Mouse (Mus musculus) forebrain, embryonic 12.5 days (tissue): ENCODE results near the gene Pimreg. TPM values are rescaled to one million over a fixed set of nuclear protein-coding genes. Genes with fewer than 3 reads are reported as not detected.

Source experiments
- ATAC-seq: fragments of 200-750 bp; cut with Nextera tagmentation; 2 replicates; pipeline ENCODE4 v1.8.0; 2017; ENCODE audit warnings: moderate TSS enrichment; ENCODE audit not compliant: low FRiP score
- H3K27ac ChIP-seq: fragments of 300-500 bp; sonication (generic); 2 replicates; pipeline ENCODE4 v1.5.1; 2016; ENCODE audit warnings: mild to moderate bottlenecking
- H3K27me3 ChIP-seq: fragments of 300-500 bp; sonication (generic); 2 replicates; pipeline ENCODE4 v1.6.1; 2016; ENCODE audit warnings: mild to moderate bottlenecking
- H3K36me3 ChIP-seq: fragments of 300-500 bp; sonication (generic); replicated peaks from 2 replicates; pipeline ENCODE4 v1.6.1; 2016; ENCODE audit warnings: mild to moderate bottlenecking
- H3K4me1 ChIP-seq: fragments of 300-500 bp; sonication (generic); 2 replicates; pipeline ENCODE4 v1.6.1; 2016
- H3K4me2 ChIP-seq: fragments of 300-500 bp; sonication (generic); 2 replicates; pipeline ENCODE4 v1.6.1; 2016; ENCODE audit warnings: mild to moderate bottlenecking, moderate library complexity
- H3K4me3 ChIP-seq: fragments of 300-500 bp; sonication (generic); replicated peaks from 2 replicates; pipeline ENCODE4 v1.5.1; 2016; ENCODE audit warnings: mild to moderate bottlenecking
- H3K9ac ChIP-seq: fragments of 300-500 bp; sonication (generic); 2 replicates; pipeline ENCODE4 v1.6.1; 2016; ENCODE audit warnings: mild to moderate bottlenecking
- H3K9me3 ChIP-seq: fragments of 300-500 bp; sonication (generic); 2 replicates; pipeline ENCODE4 v1.6.1; 2016
- WGBS: fragments of 180-500 bp; shearing (Covaris S2); methylation state at CpG from one replicate; pipeline ENCODE4 v1.1.7; 2016; 5-methylcytosine and 5-hydroxymethylcytosine counted together
- polyA plus RNA-seq: library from polyadenylated mRNA; unstranded; fragments of >200 nt; fragmentation: Nextera tagmentation; extraction: Ambion mirVana; gene quantifications from 2 replicates; pipeline ENCODE4 v1.2.1, GENCODE M21; 2016

Gene Pimreg
- polyA plus RNA-seq, 1 experiment from 2014 or later: 191 TPM

DNA sequence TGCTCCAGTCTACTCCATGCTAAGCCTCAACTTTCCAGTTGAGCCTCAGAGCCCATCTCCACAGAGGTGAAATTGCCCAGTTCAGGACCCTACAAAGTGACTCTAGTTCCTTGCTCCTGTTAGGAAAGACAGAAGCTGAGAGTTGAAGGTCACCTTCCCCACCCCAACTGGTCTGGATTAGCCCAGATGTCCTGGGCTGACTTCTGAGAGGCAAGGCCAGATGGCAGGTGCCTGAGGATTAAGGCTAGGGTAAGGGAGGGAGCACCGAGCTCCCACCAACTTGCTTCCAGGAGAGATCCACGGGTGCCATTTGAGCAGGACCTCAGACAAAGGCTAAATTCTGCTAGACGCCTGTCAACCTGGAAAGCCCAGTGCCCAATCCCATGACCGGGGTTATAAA lies 9.7 kb upstream of the Pimreg start:
- H3K9me3 ChIP-seq: no peaks in the 10 kb centered on the region
- H3K4me3 ChIP-seq: no peak overlapping the region
- H3K27ac ChIP-seq: no peak overlapping the region
- no peak overlapping the region for H3K4me2 ChIP-seq
- WGBS: 75% methylated on average over 4 of the region's 4 CpGs
- peaks cover 20% of the 10 kb centered on the region; the same call in 1 of the 2 replicates for H3K27me3 ChIP-seq
- ATAC-seq: no peak
- peaks cover 2% of the 10 kb centered on the region; the same call in 1 of the 2 replicates for H3K4me1 ChIP-seq
- no peaks in the 10 kb centered on the region for H3K36me3 ChIP-seq
- H3K9ac ChIP-seq: no peak overlapping the region

DNA sequence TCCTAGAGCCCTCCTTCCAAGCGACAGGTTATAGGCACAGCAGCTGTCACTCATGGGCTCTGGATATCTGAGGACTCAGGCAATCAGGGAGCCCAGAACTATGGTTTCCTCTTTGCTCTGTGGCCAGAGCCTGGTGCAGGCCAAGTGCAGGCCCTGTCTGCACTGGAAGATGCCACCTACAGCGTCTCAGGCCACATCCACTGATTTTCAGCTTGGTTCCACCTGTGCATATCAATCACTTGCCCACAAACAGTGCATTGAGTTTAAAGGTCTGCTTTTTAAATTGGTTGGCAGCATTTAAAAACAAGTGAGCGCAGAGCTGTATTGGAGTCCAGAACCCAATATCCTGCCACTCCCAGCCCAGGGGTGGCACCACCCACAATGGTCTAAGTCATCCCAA lies 9.2 kb upstream of the Pimreg start:
- peaks cover 20% of the 10 kb centered on the region; the same call in 1 of the 2 replicates for H3K27me3 ChIP-seq
- H3K36me3 ChIP-seq: no peaks in the 10 kb centered on the region
- no peak overlapping the region for H3K9ac ChIP-seq
- 92% methylated on average over 3 of the region's 3 CpGs for WGBS
- H3K27ac ChIP-seq: no peak overlapping the region
- no peak for ATAC-seq
- H3K9me3 ChIP-seq: no peaks in the 10 kb centered on the region
- H3K4me1 ChIP-seq: peaks cover 2% of the 10 kb centered on the region; the same call in 1 of the 2 replicates
- H3K4me2 ChIP-seq: no peak overlapping the region
- H3K4me3 ChIP-seq: no peak overlapping the region

DNA sequence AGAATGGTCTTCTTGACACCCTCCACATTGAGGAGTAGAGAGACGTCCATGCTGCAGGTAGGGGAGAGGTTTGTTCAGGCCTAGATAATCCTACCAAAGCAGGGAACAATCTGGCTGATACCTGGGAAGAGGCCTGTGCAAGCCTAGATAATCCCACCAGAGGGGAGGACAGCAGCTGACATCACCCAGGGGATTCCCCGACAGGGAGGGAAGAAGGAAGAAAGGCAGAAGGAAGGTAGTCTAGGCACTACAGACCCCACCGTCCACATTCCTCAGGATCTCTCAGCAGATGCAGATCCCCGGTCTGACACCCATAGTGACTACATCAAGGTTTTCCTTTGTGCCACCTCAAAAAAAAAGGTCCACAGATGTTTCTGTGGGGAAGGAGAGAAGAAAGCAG lies 4.4 kb upstream of the Pimreg start, which contains the start of gene Aipl1:
TSS of gene Aipl1 (minus strand) at position 101 of the 400 bp plus-strand sequence.
- H3K4me1 ChIP-seq: peaks cover 36% of the 10 kb centered on the region
- 68% methylated on average over 4 of the region's 4 CpGs for WGBS
- no peak within 1 kb of the TSS for H3K27ac ChIP-seq
- H3K9me3 ChIP-seq: no peaks in the 10 kb centered on the region
- no peak within 1 kb of the TSS for H3K4me2 ChIP-seq
- H3K4me3 ChIP-seq: no peak within 1 kb of the TSS
- no peaks in the 10 kb centered on the region for H3K27me3 ChIP-seq
- no peaks in the 10 kb centered on the region for H3K36me3 ChIP-seq
- no peak within 1 kb of the TSS for H3K9ac ChIP-seq
- no peak for ATAC-seq

- ATAC-seq: no peak
- no peak overlapping the region for H3K4me2 ChIP-seq
- H3K9me3 ChIP-seq: no peaks in the 10 kb centered on the region
- peaks cover 41% of the 10 kb centered on the region for H3K4me1 ChIP-seq
- no peak overlapping the region for H3K27ac ChIP-seq
- H3K4me3 ChIP-seq: no peak overlapping the region
- H3K9ac ChIP-seq: no peak overlapping the region
- no peaks in the 10 kb centered on the region for H3K27me3 ChIP-seq
- no peaks in the 10 kb centered on the region for H3K36me3 ChIP-seq
- WGBS: 0% methylated on average over 4 of the region's 4 CpGs
These were observed 3.8 kb upstream of the Pimreg start for GRCm38 (mm10) chr11:72037996-72038395.

DNA sequence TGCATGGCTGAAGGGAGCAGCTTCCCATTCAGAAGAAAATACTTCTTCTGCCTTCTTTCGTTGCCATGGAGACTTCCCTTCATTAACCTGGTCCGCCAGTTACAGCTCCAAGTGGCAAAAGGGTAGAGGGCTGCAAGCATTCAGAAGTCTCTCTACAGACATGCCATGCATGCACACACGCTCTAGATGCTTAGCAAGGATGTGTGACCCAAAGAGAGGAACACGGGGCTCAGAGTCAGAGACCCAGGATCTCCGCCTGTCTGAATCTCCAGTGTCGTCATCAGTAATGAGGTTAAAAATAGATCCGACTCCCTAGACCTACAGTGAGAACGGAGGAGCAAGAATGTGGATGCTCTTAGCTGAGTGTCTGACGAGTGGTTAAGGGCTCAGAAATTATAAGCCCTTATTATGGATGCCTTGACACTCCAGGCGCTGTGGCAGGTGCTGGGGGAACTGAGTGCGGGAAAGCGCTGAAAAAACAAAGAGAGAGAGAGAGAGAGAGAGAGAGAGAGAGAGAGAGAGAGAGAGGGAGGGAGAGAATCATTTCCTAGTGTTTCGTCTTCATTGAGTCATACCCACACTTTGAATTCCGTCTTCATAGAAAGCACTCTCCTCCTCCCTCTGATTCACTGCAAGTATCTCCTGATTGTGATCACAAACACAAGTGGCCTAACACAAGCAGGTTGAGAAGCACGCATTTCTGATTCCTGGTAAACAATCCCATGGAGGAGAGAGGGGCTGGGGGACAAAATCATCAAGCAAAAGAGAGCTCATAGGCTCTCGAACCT lies 2.0 kb upstream of the Pimreg start:
- Histone ChIP-seq H3K4me3 (no peak overlapping the region), H3K36me3 (peaks cover 10% of the 10 kb centered on the region), H3K4me1 (peaks cover 59% of the 10 kb centered on the region), H3K9ac (peak overlapping the region; percentile 33; the same call in 1 of the 2 replicates), H3K27me3 (no peaks in the 10 kb centered on the region), H3K9me3 (no peaks in the 10 kb centered on the region), H3K4me2 (peak overlapping the region; percentile 37), H3K27ac (peak overlapping the region; percentile 47; the same call in 1 of the 2 replicates)
- 27% methylated on average over 16 of the region's 16 CpGs for WGBS
- ATAC-seq: no peak

- H3K27me3 ChIP-seq: no peaks in the 10 kb centered on the region
- no peaks in the 10 kb centered on the region for H3K9me3 ChIP-seq
- no peak for ATAC-seq
- peak overlapping the region; percentile 79 for H3K4me2 ChIP-seq
- 22% methylated on average over 6 of the region's 6 CpGs for WGBS
- H3K4me1 ChIP-seq: peaks cover 61% of the 10 kb centered on the region
- peak overlapping the region; percentile 63 for H3K4me3 ChIP-seq
- peak overlapping the region; percentile 88 for H3K27ac ChIP-seq
- peaks cover 25% of the 10 kb centered on the region for H3K36me3 ChIP-seq
- H3K9ac ChIP-seq: peak overlapping the region; percentile 66
These were observed 503 bp upstream of the Pimreg start for GRCm38 (mm10) chr11:72041290-72041767.

DNA sequence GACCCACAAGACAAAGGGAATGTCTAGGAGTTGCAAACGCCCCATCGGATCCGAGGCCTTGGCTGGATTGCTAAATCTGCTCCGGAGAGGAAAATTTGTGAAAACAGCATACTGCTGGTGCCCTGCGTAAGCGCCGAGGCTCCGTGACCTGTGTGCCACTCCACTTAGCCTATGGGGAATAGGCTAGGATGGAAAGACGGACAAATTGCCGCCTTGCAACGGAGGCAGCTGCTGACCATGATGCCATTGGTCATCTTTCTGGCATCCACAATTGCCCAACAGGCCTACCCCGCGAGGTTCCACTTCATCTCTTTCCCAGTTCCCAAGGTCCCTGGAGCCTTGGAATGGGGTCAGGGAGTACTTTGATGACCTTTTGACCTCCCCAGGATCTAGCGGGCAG lies 799 bp downstream of the Pimreg start:
- WGBS: under 1% methylated on average over 14 of the region's 14 CpGs
- no peak overlapping the region for H3K27ac ChIP-seq

DNA sequence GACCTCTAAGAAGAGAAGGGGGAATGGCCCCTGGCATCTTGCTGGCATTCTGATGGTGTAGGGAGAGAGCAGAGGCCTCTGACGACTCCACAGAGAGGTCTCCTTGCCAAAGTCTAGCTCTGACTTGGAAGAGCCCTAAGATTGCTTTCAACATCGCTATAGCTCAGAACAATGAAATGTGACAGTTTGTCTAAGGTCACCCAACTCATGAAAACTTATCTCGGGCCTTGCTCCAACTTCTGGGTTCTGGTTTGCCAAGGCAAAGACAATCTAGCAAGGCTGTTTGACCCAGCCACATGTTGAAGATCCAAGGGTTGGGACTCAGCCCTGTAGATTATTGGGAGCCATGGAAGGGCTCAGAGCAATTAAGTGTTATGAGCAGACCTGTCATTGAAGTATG lies 2.4 kb downstream of the Pimreg start:
- peak overlapping the region; percentile 63; the same call in 1 of the 2 replicates for H3K4me3 ChIP-seq
- no peak for ATAC-seq
- peak overlapping the region; percentile 79 for H3K4me2 ChIP-seq
- no peak overlapping the region for H3K9ac ChIP-seq
- peaks cover 5% of the 10 kb centered on the region for H3K27me3 ChIP-seq
- H3K9me3 ChIP-seq: no peaks in the 10 kb centered on the region
- peaks cover 53% of the 10 kb centered on the region for H3K4me1 ChIP-seq
- 95% methylated on average over 3 of the region's 3 CpGs for WGBS
- H3K36me3 ChIP-seq: peaks cover 34% of the 10 kb centered on the region
- no peak overlapping the region for H3K27ac ChIP-seq

More for the DNA sequence above, 799 bp downstream of the Pimreg start:
- peak overlapping the region; percentile 69 for H3K9ac ChIP-seq
- no peak for ATAC-seq
- H3K4me3 ChIP-seq: peak overlapping the region; percentile 63
- H3K36me3 ChIP-seq: peaks cover 34% of the 10 kb centered on the region
- peak overlapping the region; percentile 79 for H3K4me2 ChIP-seq
- no peaks in the 10 kb centered on the region for H3K9me3 ChIP-seq
- peaks cover 61% of the 10 kb centered on the region for H3K4me1 ChIP-seq
- no peaks in the 10 kb centered on the region for H3K27me3 ChIP-seq

- 52% methylated on average over 6 of the region's 6 CpGs for WGBS
- ATAC-seq: no peak
- Histone ChIP-seq H3K27ac (no peak overlapping the region), H3K4me3 (no peak overlapping the region), H3K4me1 (peaks cover 38% of the 10 kb centered on the region), H3K4me2 (no peak overlapping the region), H3K9me3 (no peaks in the 10 kb centered on the region), H3K27me3 (peaks cover 45% of the 10 kb centered on the region), H3K36me3 (peaks cover 34% of the 10 kb centered on the region), H3K9ac (no peak overlapping the region)
These were observed 6.9 kb downstream of the Pimreg start for GRCm38 (mm10) chr11:72048730-72049129.

- no peak overlapping the region for H3K4me3 ChIP-seq
- ATAC-seq: no peak
- peaks cover 32% of the 10 kb centered on the region for H3K4me1 ChIP-seq
- no peak overlapping the region for H3K27ac ChIP-seq
- peaks cover 50% of the 10 kb centered on the region for H3K27me3 ChIP-seq
- 73% methylated on average over 8 of the region's 8 CpGs for WGBS
- peaks cover 29% of the 10 kb centered on the region for H3K36me3 ChIP-seq
- H3K9ac ChIP-seq: no peak overlapping the region
- H3K9me3 ChIP-seq: no peaks in the 10 kb centered on the region
- H3K4me2 ChIP-seq: no peak overlapping the region
These were observed 7.4 kb downstream of the Pimreg start for GRCm38 (mm10) chr11:72049171-72049759.

DNA sequence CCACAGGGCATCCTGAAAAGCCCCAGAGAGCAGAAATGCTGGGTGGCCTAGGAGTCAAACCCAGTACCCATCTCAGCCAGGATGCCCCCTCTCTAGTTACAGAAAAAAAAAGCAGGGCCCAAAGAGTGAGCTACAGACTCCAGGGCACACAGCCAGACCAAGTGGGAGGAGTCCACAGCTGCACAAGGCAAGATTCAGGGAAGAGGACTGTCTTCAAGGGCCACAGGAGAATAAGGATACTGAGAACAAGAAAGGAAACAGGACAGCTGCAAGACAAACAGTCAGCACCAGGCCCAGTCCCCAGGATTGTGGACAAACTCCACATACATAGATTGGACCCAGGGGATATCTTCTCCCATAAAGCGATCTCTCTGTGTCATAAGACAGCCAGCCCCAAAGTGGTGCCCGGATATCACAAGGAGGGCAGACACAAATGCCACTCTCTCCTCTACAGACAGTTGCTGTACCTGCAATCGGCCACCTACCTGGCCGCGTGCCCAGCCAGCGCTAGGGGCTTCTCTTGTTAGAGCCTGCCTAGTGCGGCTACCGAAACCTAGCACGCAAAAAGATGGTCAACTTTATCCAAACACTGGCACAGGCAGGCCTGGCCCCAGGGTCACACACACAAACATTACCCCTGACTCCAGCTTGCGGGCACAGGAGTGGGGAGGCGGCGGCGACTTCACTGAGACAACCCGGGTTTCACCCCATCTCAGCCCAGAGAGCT lies 8.5 kb downstream of the Pimreg start:
- Histone ChIP-seq H3K4me2 (peak overlapping the region; percentile 94), H3K36me3 (peaks cover 18% of the 10 kb centered on the region), H3K27me3 (peaks cover 52% of the 10 kb centered on the region), H3K4me1 (peaks cover 25% of the 10 kb centered on the region), H3K4me3 (peak overlapping the region; percentile 57), H3K9me3 (no peaks in the 10 kb centered on the region), H3K9ac (peak overlapping the region; percentile 68), H3K27ac (no peak overlapping the region)
- 21% methylated on average over 14 of the region's 14 CpGs for WGBS
- ATAC-seq: no peak
